Mouse (Mus musculus): ENCODE results near the gene Zfp541.
A peak's percentile ranks its signal among the peaks of the same experiment; 100 is the strongest.

Gene Zfp541

GRCm38 (mm10) chr7:16080581-16080980 is 19.0 kb downstream of the Zfp541 start:
- no peak for DNase-seq (ENCODE audit: low spot score)

GRCm38 (mm10) chr7:16083361-16083760 is 21.7 kb downstream of the Zfp541 start:
- DNase-seq (ENCODE audit: low spot score), result no peak

GRCm38 (mm10) chr7:16087587-16087986 is 26.0 kb downstream of the Zfp541 start:
- no peak for DNase-seq (ENCODE audit: low spot score)

GRCm38 (mm10) chr7:16094592-16094991 is 33.0 kb downstream of the Zfp541 start:
- no peak for DNase-seq (ENCODE audit: low spot score)

GRCm38 (mm10) chr7:16098021-16099017 is 36.7 kb downstream of the Zfp541 start, which contains the start of gene Napa:
Gene Napa (plus strand): TSS chr7:16098458.
- peak; percentile 98 for DNase-seq (ENCODE audit: low spot score)

GRCm38 (mm10) chr7:16099901-16100300 is 38.3 kb downstream of the Zfp541 start:
- DNase-seq (ENCODE audit: low spot score), result no peak

- DNase-seq (ENCODE audit: low spot score), result no peak
These were observed 39.5 kb downstream of the Zfp541 start for GRCm38 (mm10) chr7:16101081-16101480.

- DNase-seq (ENCODE audit: low spot score), result no peak
These were observed 40.3 kb downstream of the Zfp541 start for GRCm38 (mm10) chr7:16101726-16102475.

GRCm38 (mm10) chr7:16102686-16103226 is 41.1 kb downstream of the Zfp541 start:
- DNase-seq (ENCODE audit: low spot score), result no peak

- DNase-seq (ENCODE audit: low spot score), result no peak
These were observed 42.1 kb downstream of the Zfp541 start for GRCm38 (mm10) chr7:16103760-16104159.

- DNase-seq (ENCODE audit: low spot score), result no peak
These were observed 43.2 kb downstream of the Zfp541 start for GRCm38 (mm10) chr7:16104611-16105388.

GRCm38 (mm10) chr7:16108886-16109542 is 47.4 kb downstream of the Zfp541 start:
- DNase-seq (ENCODE audit: low spot score), result no peak

- DNase-seq (ENCODE audit: low spot score), result no peak
These were observed 48.5 kb downstream of the Zfp541 start for GRCm38 (mm10) chr7:16110158-16110557.

- no peak for DNase-seq (ENCODE audit: low spot score)
These were observed 49.9 kb downstream of the Zfp541 start for GRCm38 (mm10) chr7:16111284-16112090.

- no peak for DNase-seq (ENCODE audit: low spot score)
These were observed 54.8 kb downstream of the Zfp541 start for GRCm38 (mm10) chr7:16116418-16116817.

- no peak for DNase-seq (ENCODE audit: low spot score)
These were observed 55.5 kb downstream of the Zfp541 start for GRCm38 (mm10) chr7:16117100-16117499.

GRCm38 (mm10) chr7:16119569-16120261 is 58.1 kb downstream of the Zfp541 start, which contains the start of gene Kptn:
Gene Kptn (plus strand): TSS chr7:16119895.
- peak; percentile 97 for DNase-seq (ENCODE audit: low spot score)

GRCm38 (mm10) chr7:16120262-16120600 is 58.6 kb downstream of the Zfp541 start:
- DNase-seq (ENCODE audit: low spot score), result no peak

- no peak for DNase-seq (ENCODE audit: low spot score)
These were observed 64.2 kb downstream of the Zfp541 start for GRCm38 (mm10) chr7:16125829-16126228.

GRCm38 (mm10) chr7:16128344-16128743 is 66.7 kb downstream of the Zfp541 start:
- peak; percentile 61 for DNase-seq (ENCODE audit: low spot score)

Data from testis, postnatal 10 days (tissue).